Mouse (Mus musculus) NIH3T3 (cell line): ENCODE data around the gene Ssxb1.
"Not testable (repeated sequence)": the region's sequence is repeated elsewhere in the genome, so short reads cannot be mapped to it uniquely, and the experiment has no call there.

Source experiments
- DNase-seq: peaks from one replicate; pipeline ENCODE4 v3.0.0-alpha.2; 2012; ENCODE audit warnings: low read depth

Ssxb1 gene

GRCm38 (mm10) chrX:8413005-8413404 is at the start of gene Ssxb1:
Gene Ssxb1 (plus strand): TSS chrX:8413305.
- DNase-seq, result not testable (repeated sequence)

DNA sequence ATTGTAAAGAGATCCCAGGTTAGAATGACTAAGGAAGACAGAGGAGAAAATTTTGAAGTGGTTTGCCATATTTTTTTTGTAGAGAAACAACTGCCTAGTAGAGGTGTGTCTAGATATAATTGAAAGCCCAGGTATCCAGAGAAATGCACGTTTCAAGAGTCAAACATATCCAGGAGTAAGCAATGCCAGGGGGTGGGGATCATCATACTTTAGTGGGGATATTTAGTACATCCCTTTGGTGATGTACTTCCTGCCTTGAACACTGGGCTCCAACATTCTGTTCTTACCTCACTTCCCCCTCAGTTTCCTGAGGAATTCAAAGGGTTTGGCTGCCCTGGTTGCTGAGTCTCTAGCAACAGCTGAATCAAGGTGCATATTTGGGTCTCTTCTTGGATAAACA is 46.4 kb upstream of the Ssxb1 start, which contains the start of gene Ssxb9:
Gene Ssxb9, plus strand, starts transcription at position 301 of the 400 bp plus-strand sequence.
- not testable (repeated sequence) for DNase-seq

DNA sequence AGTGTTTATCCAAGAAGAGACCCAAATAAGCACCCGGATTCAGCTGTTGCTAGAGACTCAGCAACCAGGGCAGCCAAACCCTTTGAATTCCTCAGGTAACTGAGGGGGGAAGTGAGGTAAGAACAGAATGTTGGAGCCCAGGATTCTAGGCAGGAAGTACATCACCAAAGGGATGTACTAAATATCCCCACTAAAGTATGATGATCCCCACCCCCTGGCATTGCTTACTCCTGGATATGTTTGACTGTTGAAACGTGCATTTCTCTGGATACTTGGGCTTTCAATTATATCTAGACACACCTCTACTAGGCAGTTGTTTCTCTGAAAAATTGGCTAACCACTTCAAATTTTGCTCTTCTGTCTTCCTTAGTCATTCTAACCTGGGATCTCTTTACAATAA is 48.5 kb downstream of the Ssxb1 start, which contains the start of gene Ssxb2:
Gene Ssxb2, minus strand, starts transcription at position 101 of the 400 bp plus-strand sequence.
- not testable (repeated sequence) for DNase-seq
